Mouse (Mus musculus) layer of hippocampus, postnatal 14 days (tissue): ENCODE results near the gene Olfr1098. TPM values are rescaled to one million over a fixed set of nuclear protein-coding genes. Genes with fewer than 3 reads are reported as not detected.
A peak's percentile ranks its signal among the peaks of the same experiment; 100 is the strongest.

ENCODE experiments used
- DNase-seq, 2 experiments: peaks; one replicate each; pipeline ENCODE4 v3.0.0; 2021 to 2022; ENCODE audit warnings: low spot score in 2 of 2, mixed read lengths in 1 of 2
- long read RNA-seq, 2 experiments: library from polyadenylated mRNA; stranded (forward); transcript quantifications; one replicate each; pipeline ENCODE4 v2.0.0; 2021
- total RNA-seq, 2 experiments: library from RNA; stranded (reverse); gene quantifications; 2 replicates each; pipeline ENCODE4 v1.2.3; 2021

The Olfr1098 gene
- not detected for total RNA-seq
- long read RNA-seq, experiment 1: 0 reads
- long read RNA-seq, experiment 2: 0 reads

DNA sequence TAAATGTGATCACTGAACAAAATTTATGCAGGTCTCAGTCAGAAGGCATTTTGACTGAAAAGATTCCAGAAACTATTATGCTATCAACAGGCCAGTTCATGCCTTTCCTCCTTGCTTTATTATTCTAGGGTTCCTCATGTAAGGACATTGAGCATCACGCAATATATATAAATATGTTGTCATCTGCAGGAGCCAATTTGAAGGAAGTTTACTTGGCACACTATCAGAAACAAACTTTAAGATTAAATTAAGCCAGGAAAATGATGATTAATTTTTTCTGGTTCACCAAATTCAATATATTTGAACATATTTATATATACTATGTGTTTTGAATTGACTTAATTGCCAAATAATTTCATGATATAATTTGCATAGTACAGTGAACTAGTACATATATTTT is at the start of gene Olfr1098:
Gene Olfr1098 (minus strand): TSS at position 101 of the 400 bp plus-strand sequence.
- no peak for DNase-seq

DNA sequence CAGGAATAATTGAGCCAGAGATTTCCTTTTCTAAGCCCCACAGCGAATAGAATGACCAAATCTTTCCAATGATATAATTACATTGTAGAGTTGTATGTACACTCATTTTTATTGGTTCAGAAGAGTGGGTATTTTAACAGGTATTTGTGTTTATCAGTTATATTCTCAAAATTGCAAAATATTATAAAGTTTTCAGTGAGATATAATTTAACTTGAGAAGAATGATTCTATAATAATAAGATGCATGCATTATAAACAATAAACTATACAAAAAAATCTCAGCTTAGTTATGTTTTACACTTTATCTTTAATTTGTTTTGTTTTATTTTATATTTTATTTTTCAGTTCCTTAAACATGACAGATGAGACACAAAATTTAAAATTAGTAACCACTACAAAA is 36.2 kb upstream of the Olfr1098 start, which contains the start of gene Olfr1099:
Gene Olfr1099 (minus strand): TSS at position 101 of the 400 bp plus-strand sequence.
- DNase-seq: no peak

- DNase-seq: peak in 1 of 2 experiments; percentile 1
Measured at GRCm38 (mm10) chr2:86926557-86926956, 2.2 kb upstream of the Olfr1098 start.

- DNase-seq: peak in 1 of 2 experiments; percentile 5
Measured at GRCm38 (mm10) chr2:86905647-86906046, 18.7 kb downstream of the Olfr1098 start.

DNA sequence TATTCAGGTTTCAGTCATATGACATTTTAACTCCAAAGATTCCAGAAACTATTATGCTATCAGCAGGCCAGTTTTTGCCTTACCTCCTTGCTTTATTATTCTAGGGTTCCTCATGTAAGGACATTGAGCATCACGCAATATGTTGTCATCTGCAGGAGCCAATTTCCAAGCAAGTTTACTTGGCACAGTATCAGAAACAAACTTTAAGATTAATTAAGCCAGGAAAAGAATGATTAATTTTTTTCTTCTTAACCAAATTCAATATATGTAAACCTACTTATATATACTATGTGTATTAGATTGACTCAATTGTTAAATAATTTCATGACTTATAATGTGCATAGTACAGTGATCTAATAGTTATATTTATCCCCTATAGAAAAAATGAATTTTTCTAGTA is 32.2 kb downstream of the Olfr1098 start, which contains the start of gene Olfr1097:
Gene Olfr1097 (minus strand): TSS at position 101 of the 400 bp plus-strand sequence.
- DNase-seq: no peak

GRCm38 (mm10) chr2:86874702-86875101 is 49.6 kb downstream of the Olfr1098 start, which contains the start of gene Gm13723:
TSS of gene Gm13723 (minus strand) at chr2:86874802.
- DNase-seq: no peak

Other genes starting within 250 kb of the Olfr1098 start
- not detected for gene Olfr1086, start 244.5 kb downstream of the Olfr1098 start, total RNA-seq
- gene Olfr1087, start 226.2 kb downstream of the Olfr1098 start, total RNA-seq: not detected
- not detected for gene Olfr1089, start 190.8 kb downstream of the Olfr1098 start, total RNA-seq
- gene Olfr1090, start 165.6 kb downstream of the Olfr1098 start, total RNA-seq: not detected
- not detected for gene Olfr1093, start 142.1 kb downstream of the Olfr1098 start, total RNA-seq
- gene Olfr141, start 114.5 kb downstream of the Olfr1098 start, total RNA-seq: not detected
- not detected for gene Olfr1094, start 99.9 kb downstream of the Olfr1098 start, total RNA-seq
- not detected for gene Olfr1095, start 72.8 kb downstream of the Olfr1098 start, total RNA-seq
- gene Gm13723, start 49.7 kb downstream of the Olfr1098 start, total RNA-seq: not detected
- gene Olfr1097, start 32.3 kb downstream of the Olfr1098 start, total RNA-seq: not detected
- not detected for gene Olfr1099, start 36.1 kb upstream of the Olfr1098 start, total RNA-seq
- gene Olfr1100, start 55.4 kb upstream of the Olfr1098 start, total RNA-seq: not detected
- not detected for gene Olfr1101, start 66.7 kb upstream of the Olfr1098 start, total RNA-seq
- not detected for gene Olfr1102, start 73.9 kb upstream of the Olfr1098 start, total RNA-seq
- gene Olfr1104, start 102.5 kb upstream of the Olfr1098 start, total RNA-seq: not detected
- gene Olfr1105, start 112.0 kb upstream of the Olfr1098 start, total RNA-seq: not detected
- not detected for gene Olfr1106, start 127.7 kb upstream of the Olfr1098 start, total RNA-seq
- not detected for gene Olfr1107, start 151.3 kb upstream of the Olfr1098 start, total RNA-seq
- gene Olfr1109, start 171.5 kb upstream of the Olfr1098 start, total RNA-seq: not detected
- gene Olfr259, start 190.0 kb upstream of the Olfr1098 start, total RNA-seq: not detected
- gene Olfr1110, start 215.8 kb upstream of the Olfr1098 start, total RNA-seq: not detected
- gene Olfr1111, start 228.1 kb upstream of the Olfr1098 start, total RNA-seq: not detected